Mouse (Mus musculus) kidney, adult 2 months (tissue): Measurements from ENCODE around the gene Cib3.

Experiments used
- CTCF ChIP-seq: fragments of 200-500 bp; conservative IDR thresholded peaks from 2 replicates; pipeline ENCODE4 v1.5.1; 2011; ENCODE audit warnings: low read depth, mild to moderate bottlenecking, control low read depth, low read length, moderate library complexity, mixed read lengths; ENCODE audit not compliant: insufficient read depth, insufficient read length
- POLR2A ChIP-seq: fragments of 200-500 bp; IDR thresholded peaks from one replicate; pipeline ENCODE4 v1.6.1; 2011; ENCODE audit warnings: low read depth, low read length, control low read depth

DNA sequence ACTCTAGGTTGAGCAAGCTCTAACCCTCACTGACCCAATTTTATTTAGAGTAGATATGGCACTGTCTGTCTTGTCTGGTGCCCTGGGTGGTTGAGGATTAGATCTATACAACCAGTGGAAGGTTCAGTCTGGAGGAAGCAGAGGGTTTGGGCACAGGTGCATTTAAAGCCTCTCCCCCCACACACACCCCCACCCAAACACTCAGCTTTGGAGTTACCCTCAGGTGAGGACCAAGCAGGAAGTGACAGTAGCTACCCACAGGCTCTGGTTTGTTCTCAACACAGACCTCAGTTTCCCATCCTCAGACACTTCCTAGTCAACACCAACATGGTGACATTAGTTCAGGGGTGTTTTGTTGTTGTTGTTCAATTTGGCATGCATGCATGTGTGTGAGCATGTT is 49.8 kb downstream of the Cib3 start:
- TF ChIP-seq CTCF (no peak), POLR2A (no peak)
